Mouse (Mus musculus) neural tube, embryonic 13.5 days (tissue): ENCODE data around the gene Olfr1019. TPM values are rescaled to one million over a fixed set of nuclear protein-coding genes. Genes with fewer than 3 reads are reported as not detected.

Experiments
- ATAC-seq: fragments of 200-750 bp; cut with Nextera tagmentation; 2 replicates; pipeline ENCODE4 v1.8.0; 2017; ENCODE audit warnings: low read depth, mild to moderate bottlenecking, moderate TSS enrichment, moderate library complexity
- H3K27ac ChIP-seq: fragments of 300-500 bp; sonication (generic); replicated peaks from 2 replicates; pipeline ENCODE4 v1.5.1; 2015; ENCODE audit warnings: moderate library complexity, mild to moderate bottlenecking, inconsistent platforms
- H3K27me3 ChIP-seq: fragments of 300-500 bp; sonication (generic); 2 replicates; pipeline ENCODE4 v1.6.1; 2015; ENCODE audit warnings: mild to moderate bottlenecking, inconsistent platforms
- H3K36me3 ChIP-seq: fragments of 300-500 bp; sonication (generic); 2 replicates; pipeline ENCODE4 v1.6.1; 2015; ENCODE audit warnings: mild to moderate bottlenecking, inconsistent platforms
- H3K4me1 ChIP-seq: fragments of 300-500 bp; sonication (generic); replicated peaks from 2 replicates; pipeline ENCODE4 v1.6.1; 2015; ENCODE audit warnings: inconsistent platforms
- H3K4me2 ChIP-seq: fragments of 300-500 bp; sonication (generic); 2 replicates; pipeline ENCODE4 v1.6.1; 2015; ENCODE audit warnings: inconsistent platforms, mild to moderate bottlenecking, moderate library complexity
- H3K4me3 ChIP-seq: fragments of 300-500 bp; sonication (generic); 2 replicates; pipeline ENCODE4 v1.5.1; 2015; ENCODE audit warnings: mild to moderate bottlenecking, inconsistent platforms
- H3K9ac ChIP-seq: fragments of 300-500 bp; sonication (generic); 2 replicates; pipeline ENCODE4 v1.6.1; 2015; ENCODE audit warnings: moderate library complexity, mild to moderate bottlenecking, inconsistent platforms
- H3K9me3 ChIP-seq: fragments of 300-500 bp; sonication (generic); 2 replicates; pipeline ENCODE4 v1.6.1; 2016; ENCODE audit warnings: inconsistent platforms
- WGBS: fragments of 180-500 bp; shearing (Covaris S2); methylation state at CpG from one replicate; pipeline ENCODE4 v1.1.7; 2015; 5-methylcytosine and 5-hydroxymethylcytosine counted together
- polyA plus RNA-seq: library from polyadenylated mRNA; unstranded; fragments of >200 nt; fragmentation: Nextera tagmentation; extraction: Ambion mirVana; gene quantifications from 2 replicates; pipeline ENCODE4 v1.2.1, GENCODE M21; 2015

Olfr1019 gene
- polyA plus RNA-seq = not detected in 2 replicates

GRCm38 (mm10) chr2:85845383-85845782 is at the start of gene Olfr1019:
Gene Olfr1019 (minus strand): TSS chr2:85845483.
- no peaks in the 10 kb centered on the region for H3K27me3 ChIP-seq
- H3K9ac ChIP-seq = no peak within 1 kb of the TSS
- no peak for ATAC-seq
- no peaks in the 10 kb centered on the region for H3K4me1 ChIP-seq
- no peak within 1 kb of the TSS for H3K27ac ChIP-seq
- H3K4me2 ChIP-seq = no peak within 1 kb of the TSS
- no peaks in the 10 kb centered on the region for H3K36me3 ChIP-seq
- H3K9me3 ChIP-seq = no peaks in the 10 kb centered on the region
- H3K4me3 ChIP-seq = no peak within 1 kb of the TSS

GRCm38 (mm10) chr2:85885340-85885739 is 40.1 kb upstream of the Olfr1019 start, which contains the start of gene Olfr1023:
Gene Olfr1023 (plus strand): TSS chr2:85885640.
- no peak for ATAC-seq
- no peaks in the 10 kb centered on the region for H3K9me3 ChIP-seq
- H3K4me1 ChIP-seq = no peaks in the 10 kb centered on the region
- 78% methylated on average over 2 of the region's 2 CpGs for WGBS
- no peak within 1 kb of the TSS for H3K4me2 ChIP-seq
- H3K27me3 ChIP-seq = no peaks in the 10 kb centered on the region
- H3K9ac ChIP-seq = no peak within 1 kb of the TSS
- H3K36me3 ChIP-seq = no peaks in the 10 kb centered on the region
- H3K27ac ChIP-seq = no peak within 1 kb of the TSS
- H3K4me3 ChIP-seq = no peak within 1 kb of the TSS

GRCm38 (mm10) chr2:85868294-85868693 is 23.0 kb upstream of the Olfr1019 start, which contains the start of gene Olfr1022:
Gene Olfr1022 (plus strand): TSS chr2:85868594.
- H3K9me3 ChIP-seq = no peaks in the 10 kb centered on the region
- H3K9ac ChIP-seq = no peak within 1 kb of the TSS
- no peak within 1 kb of the TSS for H3K4me3 ChIP-seq
- no peak for ATAC-seq
- WGBS = 63% methylated on average over 2 of the region's 2 CpGs
- H3K27me3 ChIP-seq = no peaks in the 10 kb centered on the region
- H3K4me1 ChIP-seq = no peaks in the 10 kb centered on the region
- H3K4me2 ChIP-seq = no peak within 1 kb of the TSS
- H3K27ac ChIP-seq = no peak within 1 kb of the TSS
- no peaks in the 10 kb centered on the region for H3K36me3 ChIP-seq

- no peak within 1 kb of the TSS for H3K4me2 ChIP-seq
- no peaks in the 10 kb centered on the region for H3K36me3 ChIP-seq
- H3K9ac ChIP-seq = no peak within 1 kb of the TSS
- H3K27me3 ChIP-seq = no peaks in the 10 kb centered on the region
- H3K9me3 ChIP-seq = no peaks in the 10 kb centered on the region
- H3K4me1 ChIP-seq = no peaks in the 10 kb centered on the region
- H3K27ac ChIP-seq = no peak within 1 kb of the TSS
- WGBS = 80% methylated on average over 1 of the region's 1 CpGs
- H3K4me3 ChIP-seq = no peak within 1 kb of the TSS
- ATAC-seq = no peak
Measured at GRCm38 (mm10) chr2:85846730-85847129, 1.4 kb upstream of the Olfr1019 start, which contains the start of gene Olfr1020. Gene Olfr1020 (plus strand): TSS chr2:85847030.

GRCm38 (mm10) chr2:85818179-85818578 is 27.1 kb downstream of the Olfr1019 start, which contains the start of gene Olfr1018:
Gene Olfr1018 (plus strand): TSS chr2:85818479.
- H3K9me3 ChIP-seq = no peaks in the 10 kb centered on the region
- no peak within 1 kb of the TSS for H3K4me2 ChIP-seq
- no peak within 1 kb of the TSS for H3K27ac ChIP-seq
- H3K9ac ChIP-seq = no peak within 1 kb of the TSS
- ATAC-seq = no peak
- no peak within 1 kb of the TSS for H3K4me3 ChIP-seq
- H3K27me3 ChIP-seq = no peaks in the 10 kb centered on the region
- no peaks in the 10 kb centered on the region for H3K4me1 ChIP-seq
- no peaks in the 10 kb centered on the region for H3K36me3 ChIP-seq

- ATAC-seq = no peak
- no peak overlapping the region for H3K9ac ChIP-seq
- 92% methylated on average over 4 of the region's 4 CpGs for WGBS
- H3K27me3 ChIP-seq = no peaks in the 10 kb centered on the region
- H3K4me1 ChIP-seq = no peaks in the 10 kb centered on the region
- H3K9me3 ChIP-seq = no peaks in the 10 kb centered on the region
- no peaks in the 10 kb centered on the region for H3K36me3 ChIP-seq
- no peak overlapping the region for H3K4me2 ChIP-seq
- H3K27ac ChIP-seq = no peak overlapping the region
- no peak overlapping the region for H3K4me3 ChIP-seq
Measured at GRCm38 (mm10) chr2:85804501-85804900, 40.8 kb downstream of the Olfr1019 start.

- 92% methylated on average over 2 of the region's 2 CpGs for WGBS
- Histone ChIP-seq H3K9me3 (no peaks in the 10 kb centered on the region), H3K4me2 (no peak within 1 kb of the TSS), H3K9ac (no peak within 1 kb of the TSS), H3K4me1 (no peaks in the 10 kb centered on the region), H3K27me3 (no peaks in the 10 kb centered on the region), H3K36me3 (no peaks in the 10 kb centered on the region), H3K27ac (no peak within 1 kb of the TSS), H3K4me3 (no peak within 1 kb of the TSS)
- ATAC-seq = no peak
Measured at GRCm38 (mm10) chr2:85802444-85802843, 42.8 kb downstream of the Olfr1019 start, which contains the start of gene Olfr1016. Gene Olfr1016 (minus strand): TSS chr2:85802544.

- no peak for ATAC-seq
Measured at GRCm38 (mm10) chr2:85792331-85792730, 53.0 kb downstream of the Olfr1019 start.

More at GRCm38 (mm10) chr2:85792331-85792730, 53.0 kb downstream of the Olfr1019 start:
- H3K9ac ChIP-seq = no peak overlapping the region
- H3K4me1 ChIP-seq = no peaks in the 10 kb centered on the region
- H3K9me3 ChIP-seq = no peaks in the 10 kb centered on the region
- no peaks in the 10 kb centered on the region for H3K36me3 ChIP-seq
- H3K27me3 ChIP-seq = no peaks in the 10 kb centered on the region
- no peak overlapping the region for H3K4me3 ChIP-seq
- H3K4me2 ChIP-seq = no peak overlapping the region
- H3K27ac ChIP-seq = no peak overlapping the region
- 44% methylated on average over 2 of the region's 2 CpGs for WGBS

Other genes starting within 250 kb of the Olfr1019 start
- not detected in 2 replicates for gene Olfr1000, start 233.6 kb downstream of the Olfr1019 start, polyA plus RNA-seq
- not detected in 2 replicates for gene Olfr1002, start 194.8 kb downstream of the Olfr1019 start, polyA plus RNA-seq
- gene Olfr154, start 181.0 kb downstream of the Olfr1019 start, polyA plus RNA-seq = not detected in 2 replicates
- not detected in 2 replicates for gene Olfr1006, start 166.7 kb downstream of the Olfr1019 start, polyA plus RNA-seq
- not detected in 2 replicates for gene Olfr1008, start 156.1 kb downstream of the Olfr1019 start, polyA plus RNA-seq
- gene Olfr1009, start 130.1 kb downstream of the Olfr1019 start, polyA plus RNA-seq = not detected in 2 replicates
- not detected in 2 replicates for gene Olfr1012, start 82.7 kb downstream of the Olfr1019 start, polyA plus RNA-seq
- gene Olfr1013, start 78.4 kb downstream of the Olfr1019 start, polyA plus RNA-seq = not detected in 2 replicates
- gene Olfr1014, start 72.8 kb downstream of the Olfr1019 start, polyA plus RNA-seq = not detected in 2 replicates
- not detected in 2 replicates for gene Olfr1015, start 63.5 kb downstream of the Olfr1019 start, polyA plus RNA-seq
- not detected in 2 replicates for gene Olfr1016, start 42.9 kb downstream of the Olfr1019 start, polyA plus RNA-seq
- gene Olfr1018, start 27.0 kb downstream of the Olfr1019 start, polyA plus RNA-seq = not detected in 2 replicates
- gene Olfr1020, start 1.5 kb upstream of the Olfr1019 start, polyA plus RNA-seq = not detected in 2 replicates
- not detected in 2 replicates for gene Olfr1022, start 23.1 kb upstream of the Olfr1019 start, polyA plus RNA-seq
- not detected in 2 replicates for gene Olfr1023, start 40.2 kb upstream of the Olfr1019 start, polyA plus RNA-seq
- not detected in 2 replicates for gene Olfr1024, start 59.6 kb upstream of the Olfr1019 start, polyA plus RNA-seq
- gene Olfr1025-ps1, start 69.7 kb upstream of the Olfr1019 start, polyA plus RNA-seq = not detected in 2 replicates
- not detected in 2 replicates for gene Olfr1026, start 76.1 kb upstream of the Olfr1019 start, polyA plus RNA-seq
- not detected in 2 replicates for gene Olfr1028, start 105.0 kb upstream of the Olfr1019 start, polyA plus RNA-seq
- not detected in 2 replicates for gene Olfr1029, start 128.4 kb upstream of the Olfr1019 start, polyA plus RNA-seq
- gene Olfr1030, start 133.8 kb upstream of the Olfr1019 start, polyA plus RNA-seq = not detected in 2 replicates
- not detected in 2 replicates for gene Olfr1031, start 144.8 kb upstream of the Olfr1019 start, polyA plus RNA-seq
- not detected in 2 replicates for gene Olfr1032, start 160.1 kb upstream of the Olfr1019 start, polyA plus RNA-seq
- gene Olfr1033, start 175.2 kb upstream of the Olfr1019 start, polyA plus RNA-seq = not detected in 2 replicates
- not detected in 2 replicates for gene Olfr1034, start 200.4 kb upstream of the Olfr1019 start, polyA plus RNA-seq
- gene Olfr1036, start 228.5 kb upstream of the Olfr1019 start, polyA plus RNA-seq = not detected in 2 replicates
- gene Olfr1037, start 241.9 kb upstream of the Olfr1019 start, polyA plus RNA-seq = not detected in 2 replicates